Mouse (Mus musculus) cerebellum, adult 9-11 months (tissue): Measurements from ENCODE around the gene Egln1.

Source experiments
- DNase-seq: peaks from one replicate; pipeline ENCODE4 v3.0.0; 2022

The Egln1 gene

DNA sequence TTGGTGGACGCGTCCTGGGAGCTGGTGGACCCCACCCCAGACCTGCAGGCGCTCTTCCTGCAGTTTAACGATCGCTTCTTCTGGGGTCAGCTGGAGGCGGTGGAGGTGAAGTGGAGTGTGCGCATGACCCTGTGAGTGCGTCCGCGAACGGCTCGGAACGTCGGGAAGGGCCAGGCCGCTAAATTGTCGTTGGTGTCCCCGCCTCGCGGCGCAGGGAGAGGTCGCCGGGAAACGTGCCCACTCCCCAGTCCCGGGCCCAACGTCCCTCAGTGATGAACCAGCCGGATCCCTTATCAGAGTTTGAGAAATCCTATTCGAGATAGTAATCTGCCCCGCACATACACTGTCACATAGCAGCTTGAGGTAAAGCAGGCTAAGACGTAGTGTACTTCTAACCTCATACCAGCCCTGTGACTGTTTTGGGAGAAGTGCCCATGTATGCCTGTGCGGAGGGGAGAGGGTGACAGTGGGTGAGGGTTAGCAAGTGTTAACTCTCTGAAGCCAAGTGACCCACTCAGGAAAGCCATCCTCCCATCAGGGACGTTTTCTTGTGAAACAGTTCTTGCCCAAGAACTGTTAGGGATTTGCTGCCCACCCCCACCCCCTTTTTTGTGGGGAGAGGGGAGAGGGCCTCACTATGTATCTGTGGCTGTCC, 50.7 kb downstream of the Egln1 start:
- DNase-seq, result no peak

DNA sequence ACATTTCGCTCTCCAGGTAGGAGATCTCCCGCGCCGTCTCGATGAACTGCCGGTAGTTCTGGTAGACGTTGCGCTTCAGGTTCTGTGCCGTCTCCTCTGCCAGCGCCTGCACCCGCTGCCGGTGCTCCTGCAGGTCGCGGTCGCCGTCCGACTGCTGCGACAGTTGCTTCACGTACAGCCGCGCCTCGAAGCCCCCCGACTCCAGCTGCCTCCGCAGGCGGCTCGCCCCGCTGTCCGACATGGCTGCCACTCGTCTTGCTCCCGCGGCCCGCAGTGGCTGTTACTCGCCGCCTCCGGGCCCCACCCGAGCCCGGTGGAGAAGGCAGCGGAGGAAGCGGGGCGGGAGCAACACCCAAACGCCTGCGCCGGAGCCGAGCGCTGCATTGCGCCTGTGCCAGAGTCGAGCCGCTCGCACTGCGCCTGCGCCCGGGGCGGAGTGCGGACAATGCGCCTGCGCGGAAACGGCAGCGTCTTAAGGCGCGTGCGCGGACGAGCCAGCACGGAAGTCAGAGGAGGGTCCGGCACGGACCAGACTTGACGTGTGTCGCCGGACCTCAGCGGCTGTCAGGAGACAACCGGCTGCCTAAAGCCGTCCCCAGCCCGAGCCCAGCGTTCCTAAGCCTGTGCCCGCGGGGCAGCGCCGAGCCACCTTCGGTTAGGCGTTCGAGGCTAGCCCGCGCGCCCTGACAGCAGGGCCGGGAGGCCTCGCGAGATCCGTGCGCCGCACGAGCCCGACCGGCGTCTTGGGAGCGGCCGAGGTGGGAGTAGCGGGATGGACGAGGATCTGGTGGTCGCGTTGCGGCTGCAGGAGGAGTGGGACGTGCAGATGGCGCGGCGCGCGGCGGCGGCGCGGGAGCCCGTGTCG, 51.5 kb downstream of the Egln1 start, which contains the start of the genes Exoc8 and Sprtn:
Exoc8 (minus strand) TSS at position 320 of the 865 bp plus-strand sequence.
Sprtn (plus strand) TSS at position 501 of the 865 bp plus-strand sequence.
- DNase-seq, result peak; percentile 97

DNA sequence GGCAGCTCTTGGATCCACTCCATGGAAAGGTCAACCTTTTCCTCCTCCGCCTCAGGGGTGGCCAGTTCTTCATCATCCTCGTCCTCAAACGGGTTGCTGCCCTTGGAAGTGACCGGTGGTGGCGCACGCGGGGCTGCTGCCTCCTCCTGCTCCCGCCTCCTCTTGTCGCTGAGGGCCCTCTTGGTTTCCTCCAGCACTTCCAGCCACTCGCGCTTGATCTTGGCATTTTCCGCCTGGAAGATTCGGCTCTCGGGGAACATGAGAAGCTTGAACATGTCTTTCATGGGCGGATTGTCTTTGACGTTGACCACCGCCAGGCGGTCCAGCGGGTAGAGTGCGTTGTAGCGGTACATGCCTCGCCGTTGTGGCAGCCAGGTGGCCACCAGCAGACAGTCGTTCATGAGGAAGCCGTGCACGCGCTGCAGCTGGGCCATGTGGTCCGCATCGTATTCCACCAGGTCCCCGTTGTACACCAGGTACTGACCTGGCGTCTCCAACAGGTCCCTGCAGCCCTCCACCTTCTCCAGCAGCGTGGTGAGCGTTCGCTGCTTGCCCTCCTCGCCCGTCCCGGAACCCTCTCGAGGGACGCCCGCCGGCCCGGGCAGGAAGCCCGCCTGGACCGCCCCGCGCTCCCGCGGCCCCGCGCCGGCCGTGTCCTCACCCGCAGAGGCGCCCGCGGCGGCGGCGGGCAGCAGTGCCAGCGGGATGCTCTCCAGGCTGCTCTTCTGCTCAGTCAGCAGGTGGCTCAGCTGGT, 52.3 kb downstream of the Egln1 start:
- peak; percentile 85 for DNase-seq

DNA sequence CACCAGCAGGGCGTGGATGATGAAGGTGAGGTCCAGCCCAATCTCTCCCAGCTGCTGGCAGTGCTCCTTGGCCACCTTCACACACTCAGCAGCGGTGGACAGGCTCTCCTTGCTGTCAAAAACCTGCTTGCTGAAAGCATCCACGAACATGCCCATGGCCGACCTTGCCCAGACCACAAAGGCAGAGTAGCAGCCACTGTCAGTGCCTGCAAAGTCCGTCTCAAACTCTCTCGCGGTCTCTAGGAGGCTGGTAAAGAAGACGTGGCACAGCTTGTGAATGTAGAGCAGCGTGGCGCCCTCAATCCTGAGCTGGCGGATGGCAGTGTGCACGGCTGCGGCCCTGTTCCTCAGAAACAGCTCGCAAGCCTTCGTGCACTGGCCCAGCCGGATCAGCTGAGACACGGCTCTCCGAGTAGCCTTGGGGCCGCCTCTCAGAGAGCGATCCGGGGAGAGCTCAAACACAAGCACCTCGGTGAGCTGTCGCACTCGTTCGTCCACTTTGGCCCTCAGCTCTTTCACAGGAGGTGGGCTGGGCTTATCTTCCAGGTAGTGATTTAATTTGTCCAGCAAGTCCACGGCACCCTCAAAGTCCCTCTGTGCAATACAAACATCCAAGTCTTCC, 53.0 kb downstream of the Egln1 start:
- DNase-seq, result peak; percentile 42

DNA sequence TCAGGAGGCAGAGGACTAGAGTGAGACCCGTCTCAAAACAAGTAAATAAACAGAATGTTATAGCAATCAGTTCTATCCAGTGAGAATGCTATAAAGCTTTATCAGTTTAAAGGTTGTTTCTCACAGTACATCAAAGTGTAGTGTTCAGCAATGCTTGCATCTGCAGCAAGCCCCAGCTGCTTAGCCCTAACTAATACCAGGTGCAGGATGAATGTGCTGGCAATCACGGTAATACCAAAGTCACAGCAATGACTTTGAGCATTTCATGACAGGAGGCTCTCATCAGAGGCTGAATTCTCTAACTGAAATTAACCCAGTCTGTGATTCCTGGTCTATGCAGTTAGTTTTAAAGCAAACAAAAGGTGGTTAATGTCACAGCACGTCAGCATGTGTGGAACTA, 56.5 kb downstream of the Egln1 start:
- DNase-seq, result no peak

DNA sequence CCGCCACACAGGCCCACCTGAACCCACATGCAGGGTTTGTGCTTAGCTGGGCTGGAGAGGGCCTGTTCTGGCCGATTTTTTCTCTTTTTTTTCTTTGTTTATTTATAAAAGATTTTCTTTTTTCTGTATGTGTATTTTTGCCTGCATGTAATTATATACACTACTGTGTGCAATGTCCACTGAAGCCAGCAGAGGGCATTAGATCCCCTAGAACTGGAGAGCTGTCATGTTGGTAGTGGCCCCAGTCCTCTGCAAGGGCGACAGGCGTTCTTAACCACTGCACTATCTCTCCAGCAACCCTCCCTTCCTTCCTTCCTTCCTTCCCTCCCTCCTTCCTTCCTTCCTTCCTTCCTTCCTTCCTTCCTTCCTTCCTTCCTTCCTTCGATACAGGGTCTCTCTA, 60.7 kb downstream of the Egln1 start:
- DNase-seq, result no peak

DNA sequence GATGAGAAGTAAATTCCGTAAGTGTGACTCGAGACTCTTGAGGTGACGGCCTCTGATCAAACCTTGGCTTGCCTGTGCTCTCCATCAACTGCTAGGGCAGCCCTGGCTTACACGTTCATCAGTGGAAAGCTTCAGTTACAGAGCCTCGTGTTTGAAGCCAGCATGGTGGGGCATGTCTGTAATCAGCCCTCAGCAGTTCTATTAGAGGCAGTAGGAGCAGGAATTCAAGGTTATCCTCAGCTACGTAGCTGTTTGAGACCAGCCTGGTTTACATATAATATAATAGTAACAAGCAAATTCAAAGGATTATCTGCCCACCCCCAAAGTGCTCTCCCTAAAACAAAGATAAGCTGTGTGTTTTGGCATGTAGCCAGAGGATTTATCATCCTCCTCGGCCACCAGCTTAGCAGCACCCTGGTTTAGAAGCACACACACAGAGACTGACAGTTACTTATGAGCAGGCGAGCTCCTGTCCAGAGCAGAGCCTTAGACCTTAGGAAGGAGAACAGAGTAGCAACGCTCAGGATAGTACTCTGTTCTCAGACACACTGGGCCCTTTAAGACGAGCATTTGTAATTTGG, 70.1 kb downstream of the Egln1 start:
- DNase-seq, result no peak

DNA sequence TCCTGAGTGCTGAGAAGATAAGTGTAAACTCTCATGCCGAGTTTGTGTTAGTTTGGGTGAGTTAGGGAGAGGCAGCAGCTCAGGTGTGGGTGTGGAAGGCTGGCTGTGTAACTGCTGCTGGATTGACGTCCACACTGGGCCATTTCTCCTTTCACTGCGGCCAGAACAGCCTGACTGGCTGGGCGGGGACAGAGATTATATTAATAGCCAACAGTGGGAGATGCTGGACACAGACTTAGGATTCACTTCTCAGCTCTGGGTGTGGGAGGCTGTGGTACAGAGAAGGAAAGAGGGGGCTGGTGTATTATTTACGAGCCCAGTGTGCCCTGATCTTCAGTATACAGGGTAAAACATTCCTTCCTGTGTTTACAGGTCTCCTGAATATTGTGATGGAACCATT, 71.0 kb downstream of the Egln1 start:
- DNase-seq, result no peak

DNA sequence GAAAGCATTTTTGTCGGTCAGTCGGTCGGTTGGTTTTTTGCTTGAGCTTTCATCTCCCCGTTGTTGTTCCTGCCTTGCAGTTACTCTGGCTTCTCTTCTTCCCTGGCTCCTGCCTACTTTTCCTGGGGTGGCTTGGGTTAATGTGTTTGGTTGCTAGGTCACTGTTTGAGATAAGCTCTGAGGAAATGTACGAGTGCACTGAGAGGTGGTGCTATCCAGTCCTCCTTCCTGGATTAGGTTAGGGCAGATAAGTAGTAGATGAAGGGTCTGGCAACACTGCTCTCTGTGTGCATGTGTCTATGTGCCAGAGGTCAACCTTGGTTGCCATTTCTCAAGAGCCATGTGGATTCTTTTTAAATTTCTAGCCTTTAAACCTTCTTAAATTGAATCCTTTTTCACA, 76.4 kb downstream of the Egln1 start:
- no peak for DNase-seq

DNA sequence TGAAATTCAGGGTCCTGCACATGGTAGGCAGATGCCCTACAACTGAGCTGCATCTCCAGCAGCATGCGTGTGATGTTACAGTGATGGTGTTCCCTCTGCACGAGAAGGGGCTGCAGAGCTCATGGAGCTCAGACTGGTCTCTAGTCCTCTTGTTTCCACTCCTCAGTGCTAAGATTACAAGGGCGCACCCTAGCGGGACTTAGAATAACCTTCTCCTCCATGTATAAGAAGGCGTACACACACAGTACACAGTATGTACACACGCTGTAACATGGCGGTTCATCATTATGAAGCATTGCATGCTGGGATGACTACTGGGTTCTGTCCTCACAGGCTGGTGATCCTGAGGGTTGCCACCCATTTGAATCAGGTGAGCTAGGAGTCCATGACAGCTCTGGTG, 77.0 kb downstream of the Egln1 start:
- no peak for DNase-seq

DNA sequence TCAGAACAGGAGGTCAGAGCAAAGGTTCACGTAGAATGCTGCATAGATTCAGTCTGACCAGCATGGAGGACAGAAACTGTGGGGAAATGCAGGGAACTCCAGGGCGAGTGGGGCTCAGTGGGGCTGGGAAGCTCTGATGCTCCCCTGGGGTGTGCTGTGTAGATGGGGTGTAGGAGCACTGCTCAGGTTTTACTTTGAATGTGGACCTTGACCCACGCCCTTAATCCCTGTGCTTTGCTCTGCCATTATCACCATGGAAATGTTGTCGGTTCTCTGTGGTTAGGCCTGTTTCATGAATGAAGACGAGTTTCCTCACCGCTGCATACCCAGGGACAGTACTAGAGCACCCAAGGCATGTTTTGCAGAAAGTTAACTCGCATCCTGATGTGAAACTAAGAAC, 77.7 kb downstream of the Egln1 start:
- no peak for DNase-seq

DNA sequence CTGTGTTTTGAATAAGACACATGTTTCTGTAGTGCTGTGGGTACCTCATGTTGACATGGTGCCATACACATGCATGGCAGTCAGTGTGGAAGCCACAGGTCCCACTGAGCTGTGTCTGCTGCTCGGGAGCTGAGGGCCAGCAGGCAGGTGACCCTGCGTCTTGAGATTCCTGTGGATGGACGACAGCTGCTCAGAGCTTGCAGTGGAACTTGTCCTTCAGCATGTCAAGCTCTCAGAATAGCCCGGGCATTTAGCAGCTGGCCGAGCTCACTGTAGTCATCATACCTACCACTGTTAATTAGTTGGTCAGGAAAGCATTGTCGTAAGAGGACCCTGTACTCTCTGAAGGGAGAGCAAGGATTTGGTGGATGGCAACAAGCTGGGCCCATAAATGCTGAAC, 79.4 kb downstream of the Egln1 start:
- DNase-seq, result no peak

DNA sequence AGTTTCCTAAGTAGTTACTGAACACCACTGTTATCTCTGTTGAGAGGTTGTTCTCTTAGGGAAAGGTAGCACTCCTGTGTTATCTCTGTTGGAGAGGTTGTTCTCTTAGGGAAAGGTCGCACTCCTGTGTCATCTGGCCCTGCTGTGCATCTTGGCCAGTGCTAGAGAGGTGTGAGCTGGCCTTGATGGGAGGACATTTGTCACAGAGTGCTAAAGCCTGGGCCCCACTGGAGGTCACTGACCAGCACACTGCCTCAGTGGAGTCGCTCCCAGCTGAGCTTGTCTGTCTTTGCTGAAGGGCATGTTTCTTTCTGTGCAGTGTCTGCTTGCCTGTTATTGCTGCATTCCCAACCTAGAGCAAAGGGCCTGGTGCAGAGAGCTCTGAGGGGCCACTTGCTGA, 82.0 kb downstream of the Egln1 start:
- DNase-seq, result no peak

DNA sequence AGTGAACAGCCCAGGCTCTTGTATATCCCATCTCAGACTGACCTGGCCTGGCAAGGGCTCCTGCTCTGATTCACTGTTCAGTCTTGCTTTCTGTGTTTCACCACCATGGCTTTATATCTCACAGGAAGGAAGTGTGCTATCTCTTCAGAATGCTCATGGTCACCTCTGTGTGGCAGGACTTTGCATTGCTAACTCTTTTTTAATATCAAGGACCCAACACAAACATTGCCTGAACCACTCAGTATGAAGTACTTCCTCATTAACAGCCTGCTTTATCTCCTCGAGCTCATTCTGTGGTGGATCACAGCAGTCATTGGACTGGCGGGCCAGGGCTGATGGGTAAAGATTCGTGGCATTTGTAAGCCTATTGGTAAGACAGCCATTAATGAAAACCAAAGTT, 82.5 kb downstream of the Egln1 start:
- DNase-seq, result no peak

DNA sequence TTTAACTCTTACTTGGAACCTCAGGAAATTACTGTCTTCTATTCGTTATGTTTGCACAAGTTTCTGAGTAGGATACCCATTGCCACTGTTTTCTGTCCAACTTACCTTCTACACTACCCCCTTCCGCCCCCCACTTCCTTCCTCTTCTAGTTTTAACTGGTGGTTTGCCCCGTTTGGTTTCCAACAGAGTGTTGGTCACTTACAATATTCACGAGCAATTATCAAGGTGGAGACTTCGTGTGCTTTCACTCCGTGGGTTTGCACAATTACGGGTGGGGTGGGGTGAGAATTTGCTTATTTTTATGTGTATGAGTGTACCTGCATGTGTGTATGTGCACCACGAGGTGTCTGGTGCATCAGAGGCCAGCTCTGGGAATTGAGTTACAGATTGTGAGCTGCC, 85.4 kb downstream of the Egln1 start:
- no peak for DNase-seq

DNA sequence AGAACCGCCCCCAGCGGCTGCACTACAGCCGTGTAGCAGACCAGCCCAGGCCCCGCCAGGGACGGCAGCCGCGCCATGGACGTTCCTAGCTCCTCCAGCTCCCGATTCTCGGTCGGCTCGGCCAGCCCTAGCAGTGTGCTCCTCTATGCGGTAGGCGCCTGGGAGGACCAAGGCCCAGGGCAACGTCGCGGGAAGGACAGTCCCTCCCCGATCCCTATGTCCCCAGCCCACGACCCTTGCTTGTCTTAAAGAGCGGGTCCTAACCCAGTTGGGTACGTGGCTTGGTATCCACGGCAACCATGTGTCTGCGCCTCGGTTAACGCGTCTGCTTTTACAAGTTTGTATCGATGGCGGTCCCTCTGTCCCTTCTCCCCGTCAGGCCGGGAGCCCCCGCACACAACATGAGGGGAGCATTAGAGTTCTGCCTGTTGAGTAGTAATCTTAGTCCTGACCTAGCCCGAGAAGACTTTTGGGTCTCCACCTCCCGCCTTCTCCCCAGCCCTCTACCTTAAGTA, 85.9 kb downstream of the Egln1 start:
- no peak for DNase-seq

DNA sequence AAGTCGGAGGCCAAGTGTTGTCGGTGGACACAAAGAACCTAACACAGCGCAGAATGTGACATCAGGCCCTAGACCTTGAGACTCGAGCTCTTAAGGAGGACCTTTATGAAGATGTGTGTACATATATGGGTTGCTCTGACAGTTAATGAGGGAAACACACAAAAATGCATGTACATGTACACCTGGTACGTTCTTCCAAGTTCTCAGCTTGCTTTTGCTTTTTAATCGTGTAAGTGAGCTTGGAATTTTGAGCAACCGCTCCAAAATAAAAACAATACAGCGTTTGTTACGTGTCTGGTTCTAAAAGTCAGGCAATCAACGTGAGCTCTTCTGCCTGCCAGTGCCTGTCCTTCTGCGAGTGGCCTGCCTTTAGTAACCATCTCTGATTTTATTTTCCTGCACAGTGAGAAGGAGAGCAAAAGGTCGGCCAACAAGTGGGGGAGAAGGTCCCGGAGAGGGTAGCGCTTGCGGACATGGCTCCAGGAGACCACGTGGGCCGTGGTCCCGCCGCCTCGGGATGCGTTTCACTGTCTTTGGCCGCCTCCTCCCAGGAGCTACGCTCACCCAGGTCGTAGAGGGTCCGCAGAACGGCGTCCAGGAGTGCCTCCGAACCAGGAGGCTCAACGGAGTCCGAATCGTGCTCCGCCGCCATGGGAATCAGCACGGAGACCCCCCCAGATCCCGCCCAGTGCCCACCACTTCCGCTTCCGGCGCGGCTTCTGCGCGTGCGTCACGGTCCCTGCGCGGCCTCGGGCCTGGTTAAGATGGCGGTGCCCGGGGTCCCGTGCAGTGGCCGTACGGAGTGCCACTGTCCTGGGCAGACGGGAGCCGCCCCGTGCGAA, 86.6 kb downstream of the Egln1 start, which contains the start of the genes Gnpat and 2810004N23Rik:
Gnpat (plus strand) TSS at position 713 of the 842 bp plus-strand sequence.
2810004N23Rik (minus strand) TSS at position 800 of the 842 bp plus-strand sequence.
- DNase-seq, result peak; percentile 90

DNA sequence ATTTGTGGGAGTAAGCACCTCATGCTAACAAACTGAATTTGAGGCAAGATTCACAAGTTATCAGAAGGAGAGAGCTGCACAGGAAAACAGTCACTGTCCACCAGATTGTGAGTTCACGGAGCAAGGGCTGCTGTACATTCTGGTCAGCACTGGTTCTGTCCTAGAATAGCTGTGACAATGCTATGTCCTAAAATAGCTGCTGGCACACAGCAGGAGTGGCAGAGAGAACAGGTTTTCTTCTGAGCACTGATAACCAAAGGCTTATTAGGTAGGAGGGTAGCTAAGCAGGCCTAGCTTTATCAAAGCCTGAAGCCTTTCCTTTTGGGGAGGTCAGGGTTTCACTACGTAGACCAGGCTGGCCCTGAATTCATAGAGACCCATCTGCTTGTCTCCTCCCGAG, 88.9 kb downstream of the Egln1 start:
- peak; percentile 49 for DNase-seq

DNA sequence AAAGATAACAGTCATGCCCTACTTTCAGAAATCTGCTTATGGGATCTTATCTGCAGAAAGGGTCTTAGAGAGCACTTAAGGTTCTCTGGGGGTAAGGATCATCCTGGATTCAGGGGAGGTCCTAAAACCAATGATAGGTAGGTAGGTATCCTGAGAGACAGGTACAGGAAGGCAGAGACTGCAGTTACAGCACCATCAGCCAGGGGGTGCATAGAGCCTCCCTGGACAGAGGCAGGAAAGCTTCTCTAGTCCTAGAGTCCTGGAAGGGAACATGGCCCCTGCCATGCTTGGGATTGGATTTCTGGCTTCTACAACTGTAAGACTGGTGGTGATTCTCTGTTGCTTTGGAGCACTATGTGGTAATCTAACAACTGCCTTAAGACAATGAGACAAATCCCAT, 89.7 kb downstream of the Egln1 start:
- no peak for DNase-seq
